Mouse (Mus musculus) limb, embryonic 13.5 days (tissue): ENCODE measurements around the gene Fkbp14. TPM values are rescaled to one million over a fixed set of nuclear protein-coding genes. Genes with fewer than 3 reads are reported as not detected.

Experiments
- ATAC-seq: fragments of 200-750 bp; cut with Nextera tagmentation; 2 replicates; pipeline ENCODE4 v1.8.0; 2017; ENCODE audit warnings: low read depth, moderate number of reproducible peaks, moderate TSS enrichment; ENCODE audit not compliant: low FRiP score
- H3K27ac ChIP-seq: fragments of 300-500 bp; sonication (generic); 2 replicates; pipeline ENCODE4 v1.5.1; 2015; ENCODE audit warnings: inconsistent platforms, mild to moderate bottlenecking, moderate library complexity
- H3K27me3 ChIP-seq: fragments of 300-500 bp; sonication (generic); 2 replicates; pipeline ENCODE4 v1.6.1; 2015; ENCODE audit warnings: mild to moderate bottlenecking, inconsistent platforms
- H3K36me3 ChIP-seq: fragments of 300-500 bp; sonication (generic); 2 replicates; pipeline ENCODE4 v1.6.1; 2015; ENCODE audit warnings: inconsistent platforms, mild to moderate bottlenecking, moderate library complexity
- H3K4me1 ChIP-seq: fragments of 300-500 bp; sonication (generic); 2 replicates; pipeline ENCODE4 v1.6.1; 2015; ENCODE audit warnings: inconsistent platforms
- H3K4me2 ChIP-seq: fragments of 300-500 bp; sonication (generic); replicated peaks from 2 replicates; pipeline ENCODE4 v1.6.1; 2015; ENCODE audit warnings: inconsistent platforms, mild to moderate bottlenecking, moderate library complexity
- H3K4me3 ChIP-seq: fragments of 300-500 bp; sonication (generic); 2 replicates; pipeline ENCODE4 v1.5.1; 2015; ENCODE audit warnings: moderate library complexity, mild to moderate bottlenecking, inconsistent platforms
- H3K9ac ChIP-seq: fragments of 300-500 bp; sonication (generic); 2 replicates; pipeline ENCODE4 v1.6.1; 2015; ENCODE audit warnings: mild to moderate bottlenecking, inconsistent platforms
- H3K9me3 ChIP-seq: fragments of 300-500 bp; sonication (generic); 2 replicates; pipeline ENCODE4 v1.6.1; 2016; ENCODE audit warnings: inconsistent platforms
- WGBS: fragments of 180-500 bp; shearing (Covaris S2); methylation state at CpG from one replicate; pipeline ENCODE4 v1.1.7; 2015; 5-methylcytosine and 5-hydroxymethylcytosine counted together
- polyA plus RNA-seq: library from polyadenylated mRNA; unstranded; fragments of >200 nt; fragmentation: Nextera tagmentation; extraction: Ambion mirVana; gene quantifications from 2 replicates; pipeline ENCODE4 v1.2.1, GENCODE M21; 2015

Gene Fkbp14
- polyA plus RNA-seq = 44.1 and 51.3 TPM in 2 replicates

DNA sequence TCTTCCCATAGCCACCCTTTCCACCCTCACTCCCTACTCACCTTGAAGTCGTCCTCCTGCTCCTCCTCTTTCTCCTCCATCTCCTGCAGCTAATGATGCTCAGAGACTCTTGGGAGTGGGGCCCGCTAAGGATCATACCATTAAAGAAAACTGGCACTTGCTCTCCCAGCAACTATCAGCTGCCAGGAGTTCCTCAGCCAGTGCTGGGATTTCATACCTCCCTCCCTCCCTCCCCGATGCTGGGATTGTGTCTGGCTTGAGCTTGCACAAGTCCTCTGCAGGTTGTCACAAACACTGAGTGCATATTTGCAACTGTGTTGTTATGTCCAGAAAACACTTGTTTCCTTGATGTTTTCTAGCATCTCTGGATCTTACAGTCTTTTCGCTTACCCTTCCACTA, at the start of gene Fkbp14:
Gene Fkbp14 (minus strand): TSS at position 101 of the 400 bp plus-strand sequence.
- Histone ChIP-seq H3K9ac (peak within 1 kb of the TSS; percentile 93; the same call in 1 of the 2 replicates), H3K27me3 (no peaks in the 10 kb centered on the region), H3K36me3 (no peaks in the 10 kb centered on the region), H3K9me3 (no peaks in the 10 kb centered on the region), H3K4me3 (peak within 1 kb of the TSS; percentile 94), H3K4me2 (peak within 1 kb of the TSS; percentile 78), H3K27ac (no peak within 1 kb of the TSS), H3K4me1 (peaks cover 29% of the 10 kb centered on the region)
- no peak for ATAC-seq
- 70% methylated on average over 4 of the region's 4 CpGs for WGBS

DNA sequence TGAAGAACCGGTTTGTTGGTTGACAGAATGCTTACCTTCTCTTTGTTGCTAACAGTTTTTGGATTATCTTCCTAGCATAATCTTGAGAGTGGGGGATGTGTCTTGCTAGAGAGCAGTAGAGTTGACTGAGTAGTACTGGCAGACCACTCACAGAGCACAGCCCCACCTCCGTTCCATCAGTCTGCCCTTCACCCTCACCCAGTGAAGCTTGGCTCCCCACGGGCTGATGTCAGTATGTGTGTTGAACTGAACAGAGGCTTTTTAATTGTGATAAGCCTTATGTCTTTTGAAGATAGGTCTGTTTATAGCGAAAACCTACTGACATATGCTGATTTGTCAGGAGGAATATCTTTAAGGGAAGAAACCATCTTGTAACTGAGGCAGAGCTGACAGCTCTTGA, 46.1 kb upstream of the Fkbp14 start:
- H3K9ac ChIP-seq = no peak overlapping the region
- H3K27ac ChIP-seq = no peak overlapping the region
- no peak overlapping the region for H3K4me3 ChIP-seq
- no peaks in the 10 kb centered on the region for H3K9me3 ChIP-seq
- WGBS = 88% methylated on average over 4 of the region's 4 CpGs
- no peaks in the 10 kb centered on the region for H3K4me1 ChIP-seq
- no peak overlapping the region for H3K4me2 ChIP-seq
- no peaks in the 10 kb centered on the region for H3K27me3 ChIP-seq
- H3K36me3 ChIP-seq = peaks cover 45% of the 10 kb centered on the region
- no peak for ATAC-seq

- Histone ChIP-seq H3K4me2 (no peak overlapping the region), H3K9ac (no peak overlapping the region), H3K27ac (no peak overlapping the region), H3K4me1 (no peaks in the 10 kb centered on the region), H3K4me3 (no peak overlapping the region), H3K27me3 (no peaks in the 10 kb centered on the region), H3K9me3 (no peaks in the 10 kb centered on the region), H3K36me3 (peaks cover 54% of the 10 kb centered on the region)
- no peak for ATAC-seq
- WGBS = 83% methylated on average over 2 of the region's 2 CpGs
Measured at GRCm38 (mm10) chr6:54641953-54642352, 44.8 kb upstream of the Fkbp14 start.

GRCm38 (mm10) chr6:54639877-54640276, 42.8 kb upstream of the Fkbp14 start:
- Histone ChIP-seq H3K9me3 (no peaks in the 10 kb centered on the region), H3K4me2 (no peak overlapping the region), H3K4me3 (no peak overlapping the region), H3K27ac (no peak overlapping the region), H3K27me3 (no peaks in the 10 kb centered on the region), H3K9ac (no peak overlapping the region), H3K4me1 (no peaks in the 10 kb centered on the region), H3K36me3 (peaks cover 57% of the 10 kb centered on the region)
- no peak for ATAC-seq
- 85% methylated on average over 3 of the region's 3 CpGs for WGBS

DNA sequence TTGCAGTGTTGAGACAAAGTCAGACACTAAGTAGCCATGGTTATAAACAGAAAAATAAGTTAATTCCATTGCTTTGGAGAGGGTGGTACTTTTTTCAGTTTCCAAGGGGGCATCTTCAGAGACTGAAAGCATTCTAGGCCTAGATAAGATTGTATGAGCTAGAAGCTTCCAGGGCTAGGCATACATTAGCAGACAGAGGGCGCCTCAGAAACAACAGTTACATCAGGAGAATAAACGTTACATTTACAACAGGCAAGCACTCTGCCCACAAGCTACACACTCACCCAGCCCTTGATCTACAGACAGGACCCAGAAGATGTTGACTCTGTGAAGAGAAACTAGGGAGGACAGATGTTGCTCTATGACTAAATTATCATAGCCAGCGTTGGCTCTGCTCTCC, 34.4 kb upstream of the Fkbp14 start:
- Histone ChIP-seq H3K4me1 (no peaks in the 10 kb centered on the region), H3K9me3 (no peaks in the 10 kb centered on the region), H3K27me3 (no peaks in the 10 kb centered on the region), H3K4me3 (no peak overlapping the region), H3K27ac (no peak overlapping the region), H3K36me3 (peaks cover 53% of the 10 kb centered on the region), H3K4me2 (no peak overlapping the region), H3K9ac (no peak overlapping the region)
- 35% methylated on average over 3 of the region's 3 CpGs for WGBS
- ATAC-seq = no peak

DNA sequence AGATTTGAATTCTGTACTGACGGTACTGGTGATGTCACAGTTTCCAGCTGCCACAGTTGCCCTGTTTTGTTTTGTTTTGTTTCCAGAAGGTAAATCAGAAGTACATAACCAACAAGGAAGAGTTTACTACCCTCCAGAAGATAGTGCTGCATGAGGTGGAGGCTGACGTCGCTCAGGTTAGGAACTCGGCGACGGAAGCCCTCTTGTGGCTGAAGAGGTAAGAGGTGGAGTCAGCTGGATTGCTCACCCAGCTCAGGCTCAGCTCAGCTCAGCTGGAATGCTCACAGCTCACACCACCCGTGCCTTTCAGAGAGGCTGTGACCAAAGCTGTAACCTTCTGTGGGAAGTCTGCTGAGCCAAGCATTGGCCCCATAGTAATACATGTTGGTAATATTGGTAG, 32.6 kb upstream of the Fkbp14 start:
- Histone ChIP-seq H3K9me3 (no peaks in the 10 kb centered on the region), H3K4me1 (no peaks in the 10 kb centered on the region), H3K36me3 (peaks cover 60% of the 10 kb centered on the region), H3K27ac (no peak overlapping the region), H3K4me3 (no peak overlapping the region), H3K4me2 (no peak overlapping the region), H3K9ac (no peak overlapping the region), H3K27me3 (no peaks in the 10 kb centered on the region)
- WGBS = 29% methylated on average over 7 of the region's 7 CpGs
- no peak for ATAC-seq

DNA sequence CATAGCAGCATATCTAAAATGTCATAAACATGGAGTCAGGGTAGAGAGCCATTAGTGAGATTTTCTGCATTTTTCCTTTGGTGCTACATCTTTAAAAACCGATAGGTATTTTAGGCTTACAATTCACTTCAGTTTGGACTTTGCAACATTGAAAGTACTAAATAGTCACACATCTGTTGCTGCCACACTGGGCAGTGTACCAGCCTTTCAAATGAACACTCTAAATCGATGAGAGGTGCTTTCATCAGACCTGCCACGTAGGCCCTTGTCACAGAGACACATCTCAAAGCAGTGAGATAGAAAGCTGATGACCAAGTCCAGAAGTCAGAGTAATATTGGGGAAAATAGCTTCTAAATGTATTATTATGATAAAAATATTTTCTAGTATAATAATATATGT, 31.3 kb upstream of the Fkbp14 start:
- no peak for ATAC-seq
- H3K27me3 ChIP-seq = no peaks in the 10 kb centered on the region
- no peak overlapping the region for H3K4me3 ChIP-seq
- no peak overlapping the region for H3K9ac ChIP-seq
- peaks cover 66% of the 10 kb centered on the region for H3K36me3 ChIP-seq
- WGBS = 87% methylated on average over 3 of the region's 3 CpGs
- H3K4me1 ChIP-seq = no peaks in the 10 kb centered on the region
- no peak overlapping the region for H3K27ac ChIP-seq
- H3K4me2 ChIP-seq = no peak overlapping the region
- no peaks in the 10 kb centered on the region for H3K9me3 ChIP-seq

DNA sequence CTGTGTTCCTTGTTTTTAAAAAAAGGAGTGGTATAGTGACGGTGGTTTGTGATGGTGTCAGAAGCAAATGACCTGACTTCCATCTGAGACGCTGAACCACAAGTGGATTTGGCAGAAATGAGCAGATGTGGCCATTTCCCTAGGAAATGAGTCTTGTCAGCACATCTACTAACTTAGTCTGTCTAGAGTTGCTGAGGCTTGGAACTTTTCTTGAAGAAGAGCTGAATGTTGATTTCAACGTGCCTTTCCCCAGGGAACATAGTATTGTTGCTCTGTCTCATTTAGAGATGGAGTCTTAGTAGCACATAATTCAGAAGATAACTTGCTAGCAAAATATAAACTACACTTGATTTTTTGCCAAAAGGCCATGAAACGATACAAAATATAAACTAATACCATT, 23.2 kb upstream of the Fkbp14 start:
- no peaks in the 10 kb centered on the region for H3K27me3 ChIP-seq
- no peak overlapping the region for H3K4me2 ChIP-seq
- H3K36me3 ChIP-seq = peaks cover 63% of the 10 kb centered on the region
- no peak overlapping the region for H3K27ac ChIP-seq
- WGBS = 73% methylated on average over 4 of the region's 4 CpGs
- no peaks in the 10 kb centered on the region for H3K4me1 ChIP-seq
- no peak for ATAC-seq
- no peak overlapping the region for H3K4me3 ChIP-seq
- no peaks in the 10 kb centered on the region for H3K9me3 ChIP-seq
- H3K9ac ChIP-seq = no peak overlapping the region

- Histone ChIP-seq H3K9me3 (no peaks in the 10 kb centered on the region), H3K27ac (no peak overlapping the region), H3K4me2 (no peak overlapping the region), H3K27me3 (no peaks in the 10 kb centered on the region), H3K36me3 (peaks cover 63% of the 10 kb centered on the region), H3K4me3 (no peak overlapping the region), H3K4me1 (no peaks in the 10 kb centered on the region), H3K9ac (no peak overlapping the region)
- no peak for ATAC-seq
- WGBS = 93% methylated on average over 7 of the region's 7 CpGs
Measured at GRCm38 (mm10) chr6:54619530-54619929, 22.4 kb upstream of the Fkbp14 start.

- no peak overlapping the region for H3K4me2 ChIP-seq
- no peak overlapping the region for H3K4me3 ChIP-seq
- WGBS = 69% methylated on average over 3 of the region's 3 CpGs
- no peaks in the 10 kb centered on the region for H3K27me3 ChIP-seq
- no peak for ATAC-seq
- no peaks in the 10 kb centered on the region for H3K9me3 ChIP-seq
- no peak overlapping the region for H3K9ac ChIP-seq
- 0 out of 2 replicates have a peak, but pooled peaks cover 2% of the 10 kb centered on the region for H3K4me1 ChIP-seq
- no peak overlapping the region for H3K27ac ChIP-seq
- H3K36me3 ChIP-seq = peaks cover 50% of the 10 kb centered on the region
Measured at GRCm38 (mm10) chr6:54617363-54617762, 20.3 kb upstream of the Fkbp14 start.

DNA sequence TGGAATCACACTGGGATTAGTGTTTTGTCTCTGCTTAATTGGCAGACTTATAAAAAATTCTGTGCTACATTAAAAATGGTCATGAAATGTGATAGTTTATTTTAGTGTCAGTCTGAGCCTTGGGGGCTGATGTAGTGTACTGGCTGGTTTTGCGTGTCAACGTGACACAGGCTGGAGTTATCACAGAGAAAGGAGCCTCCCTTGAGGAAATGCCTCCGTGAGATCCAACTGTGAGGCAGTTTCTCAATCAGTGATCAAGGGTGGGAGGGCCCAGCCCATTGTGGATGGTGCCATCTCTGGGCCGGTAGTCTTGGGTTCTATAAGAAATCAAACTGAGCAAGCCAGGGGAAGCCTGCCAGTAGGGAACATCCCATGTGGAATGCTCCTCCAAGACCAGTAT, 9.1 kb upstream of the Fkbp14 start:
- 64% methylated on average over 4 of the region's 4 CpGs for WGBS
- peaks cover 14% of the 10 kb centered on the region; the same call in 1 of the 2 replicates for H3K9me3 ChIP-seq
- H3K36me3 ChIP-seq = peaks cover 15% of the 10 kb centered on the region
- H3K27me3 ChIP-seq = no peaks in the 10 kb centered on the region
- ATAC-seq = no peak
- no peak overlapping the region for H3K4me3 ChIP-seq
- H3K9ac ChIP-seq = no peak overlapping the region
- H3K4me2 ChIP-seq = no peak overlapping the region
- H3K27ac ChIP-seq = no peak overlapping the region
- H3K4me1 ChIP-seq = peaks cover 22% of the 10 kb centered on the region

DNA sequence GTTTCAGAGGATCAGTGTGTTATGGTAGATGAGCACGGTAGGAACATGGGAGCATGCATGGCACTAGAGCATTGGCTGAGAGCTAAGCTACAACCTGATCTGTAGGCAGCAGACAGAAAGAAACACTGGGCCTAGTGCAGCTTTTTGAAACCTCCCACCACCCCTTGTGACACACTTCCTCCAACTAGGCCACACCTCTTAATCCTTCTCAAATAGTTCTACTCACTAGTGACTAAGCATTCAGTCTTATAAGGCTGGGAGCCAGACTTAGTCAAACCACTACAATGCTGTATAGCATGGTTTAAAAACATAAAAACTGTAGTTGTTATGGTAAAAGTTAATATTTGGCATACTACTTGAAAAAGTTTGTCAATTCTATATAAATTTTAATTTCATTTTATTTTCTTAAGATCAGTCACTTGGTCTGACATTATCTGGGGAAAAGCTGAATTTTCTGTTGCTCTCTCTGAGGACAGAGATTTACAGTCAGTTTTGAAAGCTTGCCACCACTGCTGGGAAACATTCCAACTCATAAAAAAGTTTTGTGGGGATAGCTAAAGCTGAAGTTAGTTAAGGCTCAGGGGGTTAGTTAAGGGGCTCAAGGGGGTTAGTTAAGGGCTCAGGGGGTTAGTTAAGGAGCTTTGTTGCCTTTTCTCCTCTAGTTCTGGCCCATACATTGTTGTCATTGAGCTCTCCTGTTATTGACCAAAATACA, 7.0 kb upstream of the Fkbp14 start:
- peak overlapping the region; percentile 67 for H3K27ac ChIP-seq
- H3K9me3 ChIP-seq = peaks cover 10% of the 10 kb centered on the region; the same call in 1 of the 2 replicates
- H3K36me3 ChIP-seq = peaks cover 9% of the 10 kb centered on the region
- WGBS = 98% methylated on average over 1 of the region's 1 CpGs
- H3K9ac ChIP-seq = no peak overlapping the region
- no peak; the same call in 1 of the 2 replicates for ATAC-seq
- H3K4me3 ChIP-seq = no peak overlapping the region
- no peak overlapping the region; the same call in 1 of the 2 replicates for H3K4me2 ChIP-seq
- peaks cover 22% of the 10 kb centered on the region for H3K4me1 ChIP-seq
- no peaks in the 10 kb centered on the region for H3K27me3 ChIP-seq

GRCm38 (mm10) chr6:54602891-54603290, 5.8 kb upstream of the Fkbp14 start:
- H3K4me3 ChIP-seq = no peak overlapping the region
- H3K4me2 ChIP-seq = no peak overlapping the region
- H3K27ac ChIP-seq = no peak overlapping the region
- ATAC-seq = no peak
- 88% methylated on average over 2 of the region's 2 CpGs for WGBS
- no peak overlapping the region for H3K9ac ChIP-seq
- H3K9me3 ChIP-seq = peaks cover 3% of the 10 kb centered on the region; the same call in 1 of the 2 replicates
- H3K36me3 ChIP-seq = peaks cover 3% of the 10 kb centered on the region; the same call in 1 of the 2 replicates
- peaks cover 25% of the 10 kb centered on the region for H3K4me1 ChIP-seq
- H3K27me3 ChIP-seq = no peaks in the 10 kb centered on the region
